Mouse (Mus musculus) E14TG2a.4 (cell line): ENCODE results near the gene Gm10447.

Source experiments
- CTCF ChIP-seq: conservative IDR thresholded peaks from 2 replicates; pipeline ENCODE4 v1.5.1; 2014; ENCODE audit warnings: low read length
- NANOG ChIP-seq: IDR thresholded peaks from 2 replicates; pipeline ENCODE4 v1.6.1; 2014; ENCODE audit warnings: borderline replicate concordance, low read length, mixed read lengths
- POU5F1 ChIP-seq: IDR thresholded peaks from 2 replicates; pipeline ENCODE4 v1.6.1; 2014; ENCODE audit warnings: low read length, borderline replicate concordance

- TF ChIP-seq CTCF (no peak), POU5F1 (no peak), NANOG (no peak)
These were observed 21.4 kb downstream of the Gm10447 start for GRCm38 (mm10) chr11:53435504-53435903.
